Mouse (Mus musculus) cerebellum, postnatal 36 days (tissue): ENCODE data around the gene Brat1.
A peak's percentile ranks its signal among the peaks of the same experiment; 100 is the strongest.

ENCODE experiments used
- DNase-seq, 2 experiments: peaks; one replicate each; pipeline ENCODE4 v3.0.0; 2021 to 2022; ENCODE audit warnings: mixed read lengths in 2 of 2

Brat1 gene

DNA sequence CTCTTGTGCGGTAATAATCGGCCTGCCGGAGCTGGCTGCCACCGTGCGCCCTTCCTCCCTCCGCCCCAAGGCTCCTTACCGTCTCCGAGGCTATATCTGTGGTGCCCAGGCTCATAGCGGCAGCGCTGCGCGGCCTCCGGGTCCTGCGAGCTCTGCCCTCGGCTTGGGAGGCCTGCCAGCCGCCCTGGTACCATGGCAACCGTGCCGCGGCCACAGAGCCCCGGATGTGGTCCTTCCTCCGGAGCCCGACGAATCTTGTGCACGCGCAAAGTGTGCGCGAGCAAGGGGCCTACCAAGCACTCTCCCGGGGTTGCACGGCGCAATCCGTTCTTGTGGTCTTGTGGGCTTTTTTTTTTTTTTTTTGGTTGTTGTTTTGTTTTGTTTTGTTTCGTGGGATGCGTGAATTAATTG is 2.7 kb upstream of the Brat1 start, which contains the start of gene Iqce:
TSS of gene Iqce (minus strand) at position 276 of the 411 bp plus-strand sequence.
- DNase-seq: peak; percentile 98

DNA sequence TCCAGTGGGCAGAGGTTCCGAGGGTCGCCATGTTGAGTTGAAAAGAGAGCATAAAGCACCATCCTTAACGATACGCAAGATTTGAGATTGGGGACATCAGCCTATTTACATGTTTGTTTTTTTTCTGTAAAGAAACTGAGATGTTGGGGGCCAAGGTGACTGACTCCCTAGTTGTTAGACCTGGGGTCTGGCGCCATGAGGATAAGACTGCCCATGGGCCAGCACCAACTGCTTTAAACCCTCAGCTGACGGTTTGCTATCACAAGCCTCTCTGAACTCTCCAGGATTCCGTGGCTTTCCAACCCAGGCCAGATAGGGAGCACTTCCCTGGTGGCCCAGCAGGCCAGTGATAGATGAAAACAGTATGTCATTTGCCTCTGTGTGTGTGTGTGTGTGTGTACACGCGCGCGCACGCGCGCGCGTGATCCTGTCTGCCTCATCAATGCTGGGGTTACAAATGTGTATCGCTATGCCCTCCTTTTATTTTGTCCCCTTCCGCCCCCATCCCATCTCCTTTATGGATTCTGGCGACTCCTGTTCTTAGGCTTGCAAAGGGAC is 2.1 kb upstream of the Brat1 start:
- no peak for DNase-seq

DNA sequence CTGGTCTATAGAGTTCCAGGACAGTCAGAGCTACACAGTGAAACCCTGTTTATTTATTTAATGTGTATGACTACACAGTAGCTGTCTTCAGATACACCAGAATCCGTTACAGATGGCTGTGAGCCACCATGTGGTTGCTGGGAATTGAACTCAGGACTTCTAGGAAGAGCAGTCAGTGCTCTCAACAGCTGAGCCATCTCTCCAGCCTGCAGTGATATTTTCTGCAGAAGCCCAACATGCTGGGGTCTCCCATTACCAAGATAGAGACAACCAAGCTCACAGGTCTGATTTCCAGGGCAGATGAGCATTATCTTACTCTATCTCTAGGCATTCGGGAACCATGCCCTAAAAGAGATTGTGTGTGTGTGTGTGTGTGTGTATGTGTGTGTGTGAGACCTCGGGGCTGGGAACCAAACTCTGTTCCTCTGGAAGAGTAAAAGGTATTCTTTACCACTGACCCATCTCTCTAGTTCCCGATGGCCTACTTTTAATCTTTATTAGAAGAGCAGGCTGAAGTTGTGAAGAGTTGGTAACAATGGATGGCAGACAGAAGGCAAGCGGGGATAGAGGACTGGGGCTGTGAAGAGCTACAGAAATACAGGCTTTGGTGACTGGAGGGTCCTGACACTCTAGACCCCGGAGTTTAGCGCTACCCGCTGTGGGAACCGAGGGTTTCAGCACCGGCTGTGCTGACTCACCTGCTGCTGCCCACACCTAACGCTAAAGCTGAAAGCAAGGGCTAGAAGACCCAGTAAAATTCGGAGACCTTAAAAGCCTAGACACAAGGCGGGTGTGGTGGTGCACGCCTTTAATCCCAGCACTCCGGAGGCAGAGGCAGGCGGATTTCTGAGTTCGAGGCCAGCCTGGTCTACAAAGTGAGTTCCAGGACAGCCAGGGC is 1.1 kb upstream of the Brat1 start:
- DNase-seq: no peak

DNA sequence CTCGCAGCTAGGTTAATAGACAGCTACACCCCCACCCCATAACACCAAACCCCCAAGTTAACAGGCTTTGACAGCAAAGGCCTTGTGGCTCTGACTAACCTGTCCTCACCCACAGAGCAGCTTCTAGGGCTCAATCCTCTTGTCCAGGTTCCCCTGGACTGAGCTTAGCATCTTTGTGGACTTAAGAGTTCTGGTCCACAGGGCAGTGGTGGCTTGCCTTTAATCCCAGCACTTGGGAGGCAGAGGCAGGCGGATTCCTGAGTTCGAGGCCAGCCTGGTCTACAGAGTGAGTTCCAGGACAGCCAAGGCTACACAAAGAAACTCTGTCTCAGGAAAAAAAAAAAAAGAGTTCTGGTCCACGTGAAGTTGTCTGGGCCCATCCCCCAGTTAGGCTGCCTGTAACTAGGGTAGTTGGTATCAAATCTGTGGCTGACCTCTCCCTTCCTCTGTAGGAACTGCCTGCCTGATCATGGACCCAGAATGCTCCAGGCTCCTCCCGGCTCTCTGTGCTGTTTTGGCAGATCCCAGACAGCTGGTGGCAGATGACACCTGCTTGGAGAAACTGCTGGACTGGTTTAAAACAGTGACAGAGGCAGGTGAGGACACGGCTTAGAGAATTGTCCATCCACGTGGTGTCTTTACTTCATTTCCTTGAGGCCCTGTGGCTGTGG is 825 bp downstream of the Brat1 start:
- DNase-seq: no peak

DNA sequence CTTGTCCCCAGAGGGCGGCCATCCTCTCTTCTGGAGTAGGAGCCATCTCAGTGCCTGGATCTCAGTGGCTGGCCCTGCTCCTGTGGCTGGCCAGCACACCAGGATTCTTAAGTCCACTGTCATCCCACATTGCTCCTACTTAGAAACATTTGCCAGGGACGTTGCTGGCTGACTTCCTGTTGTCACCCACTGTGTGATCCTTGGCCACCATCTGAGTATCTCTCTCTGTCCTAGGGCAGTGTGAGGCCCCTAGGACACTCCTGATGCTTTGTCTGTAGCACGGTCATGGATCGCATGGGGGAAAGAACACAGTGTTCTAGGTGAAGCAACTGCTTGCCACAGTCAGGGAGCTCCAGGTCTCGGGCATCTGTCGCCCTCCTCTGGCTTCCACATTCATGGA is 5.5 kb downstream of the Brat1 start:
- no peak for DNase-seq

DNA sequence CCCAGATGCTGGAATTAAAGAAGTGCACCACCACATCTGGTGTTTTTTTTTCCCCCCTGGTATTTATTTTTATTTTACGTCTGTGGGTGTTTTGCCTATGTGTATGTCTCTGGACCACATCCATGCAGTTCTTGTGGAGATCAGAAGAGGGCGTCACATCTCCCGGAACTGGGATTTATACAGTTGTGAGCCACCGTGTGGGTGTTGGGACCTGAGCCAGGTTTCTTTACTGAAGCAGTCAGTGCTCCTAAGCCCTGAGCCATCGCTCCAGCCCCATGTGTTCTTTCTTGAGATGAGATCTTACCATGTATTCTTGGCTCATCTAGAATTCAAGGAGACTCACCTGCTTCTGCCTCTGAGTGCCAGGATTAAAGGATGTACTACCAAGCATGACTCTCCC is 6.2 kb downstream of the Brat1 start:
- no peak for DNase-seq

DNA sequence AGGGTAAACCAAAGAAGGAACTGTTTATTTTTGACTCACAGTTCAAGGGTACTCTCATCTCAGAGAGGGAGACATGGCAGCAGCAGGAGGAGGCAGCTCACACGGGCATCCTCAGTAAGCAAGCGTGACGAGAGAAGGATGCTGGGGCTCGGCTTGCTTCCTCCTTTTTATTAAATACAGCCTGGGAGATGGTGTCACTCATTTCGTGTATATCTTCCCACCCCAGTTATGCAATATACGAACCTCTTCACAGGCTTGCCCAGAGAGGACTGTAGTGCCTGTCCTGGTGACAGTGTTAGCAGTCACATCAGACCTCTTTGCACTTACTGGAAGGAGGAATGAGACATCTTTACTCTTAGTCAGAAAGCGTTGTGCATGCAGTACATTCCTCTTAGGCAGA is 16.0 kb downstream of the Brat1 start:
- DNase-seq: no peak

DNA sequence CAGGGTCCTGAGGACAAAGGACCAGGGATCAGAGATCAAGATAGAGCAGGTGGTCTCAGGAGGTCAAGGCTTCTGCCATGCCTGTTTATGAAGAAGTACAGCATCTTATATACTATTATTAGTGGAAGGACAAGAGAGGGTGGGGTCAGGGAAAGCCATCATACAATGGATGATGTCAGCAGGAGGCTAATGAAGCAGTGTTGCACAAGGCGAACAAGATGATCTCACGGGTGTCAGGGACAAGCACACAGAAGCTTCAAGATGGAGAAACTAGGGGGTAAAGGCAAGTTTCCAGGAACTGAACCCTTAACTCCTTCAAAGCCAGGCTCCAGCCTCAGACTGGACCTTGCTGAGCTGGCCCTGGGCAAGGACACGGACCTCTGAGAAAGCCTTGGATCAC is 17.3 kb downstream of the Brat1 start:
- no peak for DNase-seq

DNA sequence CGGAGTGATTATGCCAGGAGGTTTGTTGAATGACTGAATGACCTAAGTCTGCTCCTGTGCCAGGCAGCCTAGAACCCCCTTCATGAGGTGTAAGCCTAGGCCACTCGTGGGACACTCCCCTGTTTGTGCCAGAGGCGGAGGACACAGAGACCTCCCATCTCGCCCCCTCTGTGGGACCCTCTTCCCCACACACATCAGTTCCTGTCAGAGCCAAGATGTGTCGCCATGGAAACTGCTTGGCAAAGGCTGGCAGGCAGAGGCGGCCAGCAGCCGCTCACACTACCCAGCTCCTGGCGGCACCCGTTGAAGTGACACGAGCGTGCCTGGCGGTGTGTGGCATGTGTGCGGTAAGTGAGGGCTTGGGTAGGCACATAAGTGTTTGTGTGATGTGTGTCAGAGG is 19.0 kb downstream of the Brat1 start, which contains the start of gene Amz1:
TSS of gene Amz1 (plus strand) at position 306 of the 400 bp plus-strand sequence.
- DNase-seq: no peak

DNA sequence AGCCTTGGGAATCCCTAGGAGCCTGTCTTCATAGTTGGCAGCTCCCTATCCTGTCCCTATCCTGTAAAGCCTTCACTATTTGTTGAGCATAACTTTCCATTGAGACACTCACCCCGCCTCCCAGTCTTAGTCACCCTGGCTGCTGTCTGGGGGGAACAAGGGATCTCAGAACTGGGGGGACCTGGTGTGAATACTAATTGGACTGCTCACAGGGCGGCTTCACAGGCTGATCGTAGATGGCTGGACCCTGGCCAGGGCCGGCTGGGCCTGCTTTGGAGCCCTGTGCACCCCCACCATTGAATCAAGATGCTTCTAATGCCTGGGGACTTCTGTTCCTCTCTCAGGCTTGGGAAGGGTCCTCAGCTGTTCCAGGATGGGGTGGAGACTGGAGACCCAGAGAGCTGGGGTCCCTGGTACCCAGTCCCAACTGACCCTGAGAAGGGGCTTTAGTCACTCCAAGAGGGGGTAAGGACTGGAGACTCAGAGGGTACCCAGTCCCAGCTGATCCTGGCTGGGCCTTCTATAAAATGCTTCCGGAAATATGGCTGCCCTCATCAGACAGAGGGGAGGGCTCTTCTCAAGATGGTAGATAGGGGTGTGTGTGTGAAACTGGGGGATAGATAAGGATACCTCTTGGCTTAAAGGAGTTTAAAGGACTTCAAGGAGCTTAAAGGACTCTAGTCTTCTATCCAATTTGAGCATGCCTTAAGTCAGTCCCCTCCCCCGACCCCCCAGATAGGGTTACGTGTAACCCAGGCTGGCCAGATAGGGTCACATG is 21.4 kb downstream of the Brat1 start:
- no peak for DNase-seq

DNA sequence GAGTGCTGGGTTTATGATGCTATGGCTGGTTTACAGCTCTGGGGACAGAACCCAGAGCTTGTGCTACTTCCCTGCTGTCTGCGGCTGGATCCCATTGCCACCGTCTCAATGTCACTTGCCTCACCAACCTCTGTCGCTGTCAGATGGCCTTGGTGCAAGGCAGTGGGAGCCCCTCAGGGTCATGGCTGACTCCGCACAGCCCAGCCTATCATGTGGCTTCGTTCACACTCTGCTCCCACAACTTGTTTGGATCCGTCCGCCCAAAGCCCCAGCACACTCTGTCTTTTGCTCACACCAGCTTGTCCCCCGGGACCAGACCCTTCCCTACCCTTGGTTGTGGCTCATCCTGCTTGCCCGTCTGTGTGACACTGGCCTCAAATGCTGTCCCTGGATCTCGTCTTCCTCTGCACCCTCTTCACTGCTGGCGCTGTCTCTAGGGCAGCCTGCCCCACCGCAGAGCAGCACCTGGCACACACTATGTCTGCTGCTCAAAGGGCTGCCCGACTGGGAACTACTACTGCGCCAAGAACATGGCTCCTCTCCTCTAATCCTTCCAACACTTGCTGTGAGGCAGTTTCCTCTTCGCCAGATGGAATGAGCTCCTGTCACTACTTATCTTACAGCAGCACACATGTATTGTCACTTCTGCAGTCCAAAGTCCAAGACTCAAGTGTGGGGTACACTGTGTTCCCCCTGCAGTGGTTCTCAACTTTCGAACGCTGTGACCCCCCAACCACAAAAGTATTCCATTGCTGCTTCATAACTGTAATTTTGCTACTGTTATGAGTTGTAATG is 22.3 kb downstream of the Brat1 start:
- no peak for DNase-seq

DNA sequence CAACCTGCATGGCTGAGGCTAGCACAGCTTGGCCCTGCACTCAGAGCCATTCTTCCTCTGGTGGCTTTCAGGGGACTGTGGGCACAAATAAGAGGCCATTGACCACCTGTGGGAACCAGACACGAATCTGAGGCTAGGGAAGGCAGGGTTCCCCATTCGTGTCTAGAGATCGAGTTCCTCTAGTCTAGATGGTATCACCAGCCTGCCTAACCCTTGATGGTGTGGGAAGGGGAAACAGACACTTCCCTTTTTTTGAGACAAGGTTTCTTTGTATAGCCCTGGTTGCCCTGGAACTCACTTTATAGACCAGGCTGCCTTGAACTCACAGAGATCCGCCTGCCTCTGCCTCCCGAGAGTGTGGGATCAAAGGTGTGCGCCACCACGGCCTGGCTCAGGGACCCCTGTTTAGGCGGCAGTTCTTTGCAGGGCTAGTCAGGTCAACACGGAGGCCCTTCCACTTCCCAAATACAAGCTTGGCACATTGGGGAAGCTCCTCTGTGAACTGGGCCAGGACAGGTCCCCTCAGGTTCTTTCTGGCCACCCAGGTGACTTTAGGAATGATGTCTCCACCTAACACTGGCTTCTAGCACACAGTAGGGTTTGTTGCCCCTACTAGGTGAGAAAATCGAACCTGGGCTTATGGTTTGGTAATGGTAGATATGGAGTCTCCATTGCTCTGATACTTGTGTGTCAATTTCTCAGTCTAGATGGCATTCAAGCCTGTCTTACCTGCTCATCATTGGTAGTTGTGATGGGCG is 26.4 kb downstream of the Brat1 start:
- no peak for DNase-seq

DNA sequence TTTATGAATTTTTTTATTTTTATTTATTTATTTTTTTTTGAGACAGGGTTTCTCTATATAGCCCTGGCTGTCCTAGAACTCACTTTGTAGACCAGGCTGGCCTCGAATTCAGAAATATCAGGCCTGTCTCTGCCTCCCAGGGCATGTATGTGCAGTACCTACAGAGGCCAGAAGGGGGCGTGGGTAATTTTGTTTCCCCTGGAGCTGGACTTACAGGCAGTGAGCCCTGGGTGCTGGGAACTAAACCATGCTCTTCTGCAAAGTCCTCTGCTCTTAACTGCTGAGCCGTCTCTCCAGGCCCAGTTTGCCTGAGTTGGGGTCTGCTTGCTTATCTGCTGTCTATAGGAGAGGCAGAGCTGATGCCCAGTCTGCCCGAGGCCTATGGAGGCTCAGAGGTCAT is 27.4 kb downstream of the Brat1 start:
- no peak for DNase-seq

DNA sequence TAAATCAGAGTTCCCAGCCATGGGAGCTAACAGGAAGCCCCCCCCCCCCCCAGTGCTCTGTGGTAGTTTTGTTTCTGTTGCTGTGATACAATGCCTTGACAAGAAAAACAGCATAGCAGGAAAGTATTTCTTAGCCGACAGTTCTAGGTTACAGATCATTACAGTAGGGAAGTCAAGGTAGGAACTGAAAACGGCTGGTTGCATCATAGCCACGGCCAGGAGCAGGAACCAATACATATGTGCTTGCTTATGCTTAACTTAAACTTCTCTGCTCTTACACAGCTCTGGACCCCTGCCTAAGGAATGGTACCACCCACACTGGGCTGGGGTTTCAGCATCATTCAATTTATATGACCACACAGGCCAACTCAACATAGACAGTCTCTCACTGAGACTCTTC is 28.5 kb downstream of the Brat1 start:
- no peak for DNase-seq

DNA sequence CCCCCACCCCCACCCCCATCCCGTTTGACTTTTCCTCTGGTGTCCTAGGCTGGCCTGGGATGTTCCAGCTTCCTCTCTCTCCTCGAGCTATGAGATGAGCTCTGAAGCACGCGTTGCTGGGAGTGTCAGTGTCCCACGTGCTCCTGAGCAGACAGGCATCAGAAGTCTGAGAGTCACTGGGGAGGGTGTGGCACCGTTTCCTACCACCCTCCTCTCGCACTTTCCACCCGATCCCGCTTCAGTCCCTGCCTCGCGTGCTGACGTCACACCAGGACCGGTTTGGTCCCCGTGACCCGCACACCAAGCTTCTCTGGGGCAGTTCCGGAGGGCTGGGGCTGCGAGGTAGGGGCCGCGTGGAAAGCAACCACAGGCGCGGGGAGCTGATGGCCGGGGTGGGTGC is 30.5 kb downstream of the Brat1 start:
- DNase-seq: no peak

DNA sequence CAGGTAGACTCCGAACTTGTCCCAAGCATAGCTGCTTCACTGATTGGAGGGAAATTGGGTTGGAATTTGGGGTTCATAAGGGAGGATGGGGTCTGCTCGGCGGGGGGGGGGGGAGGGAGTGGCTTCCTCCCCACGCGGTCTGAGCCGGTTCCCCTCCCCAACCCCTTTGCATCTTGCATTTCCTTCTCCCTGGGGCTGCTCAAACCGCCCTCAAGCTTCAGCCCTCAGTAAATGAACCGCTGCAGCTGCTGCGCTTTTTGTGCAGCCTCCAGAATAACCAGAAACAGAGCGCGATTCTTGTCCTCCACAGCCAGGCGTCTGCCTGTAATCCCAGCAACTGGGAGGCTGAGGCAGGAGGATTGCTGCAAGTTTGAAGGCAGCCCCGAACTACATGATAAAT is 31.4 kb downstream of the Brat1 start:
- DNase-seq: no peak

DNA sequence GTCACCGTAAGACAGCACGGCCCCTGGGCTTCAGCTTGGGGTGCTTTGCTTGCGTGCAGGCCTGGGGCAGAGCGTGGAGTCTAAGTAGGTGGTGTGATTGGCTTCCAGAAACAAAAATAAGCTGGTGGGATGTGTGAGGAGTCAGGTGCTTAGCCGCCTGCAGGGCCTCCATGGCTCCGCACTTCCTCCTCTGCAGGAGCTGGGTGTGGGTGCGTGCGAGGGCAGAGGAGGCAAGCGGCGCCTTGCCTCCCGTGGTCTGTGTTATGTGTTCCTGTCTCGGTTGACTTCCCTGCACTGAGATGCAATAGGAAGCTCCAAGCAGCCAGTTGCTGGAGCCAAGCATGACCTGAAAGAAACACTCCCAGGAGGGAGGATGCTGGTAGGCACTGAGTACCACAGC is 35.0 kb downstream of the Brat1 start:
- DNase-seq: no peak

DNA sequence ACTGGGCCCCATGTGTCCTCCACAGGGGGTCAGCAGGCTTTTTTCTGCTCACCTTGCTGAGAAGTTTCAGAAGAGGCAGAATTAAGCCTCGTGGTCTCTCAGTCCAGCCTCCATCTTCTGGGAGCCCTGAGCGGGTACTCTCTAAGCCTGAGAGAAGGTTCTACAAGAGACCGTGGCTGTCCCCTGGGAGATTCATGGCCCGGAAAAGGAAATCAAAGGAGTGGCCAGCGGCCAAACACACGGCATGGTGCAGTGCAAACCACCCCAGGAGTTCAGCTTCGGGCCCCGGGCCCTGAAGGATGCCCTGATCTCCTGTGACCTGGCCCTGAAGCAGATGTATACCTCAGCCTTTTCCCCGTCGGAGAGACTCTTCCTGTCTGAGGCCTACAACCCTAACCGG is 36.2 kb downstream of the Brat1 start:
- no peak for DNase-seq

DNA sequence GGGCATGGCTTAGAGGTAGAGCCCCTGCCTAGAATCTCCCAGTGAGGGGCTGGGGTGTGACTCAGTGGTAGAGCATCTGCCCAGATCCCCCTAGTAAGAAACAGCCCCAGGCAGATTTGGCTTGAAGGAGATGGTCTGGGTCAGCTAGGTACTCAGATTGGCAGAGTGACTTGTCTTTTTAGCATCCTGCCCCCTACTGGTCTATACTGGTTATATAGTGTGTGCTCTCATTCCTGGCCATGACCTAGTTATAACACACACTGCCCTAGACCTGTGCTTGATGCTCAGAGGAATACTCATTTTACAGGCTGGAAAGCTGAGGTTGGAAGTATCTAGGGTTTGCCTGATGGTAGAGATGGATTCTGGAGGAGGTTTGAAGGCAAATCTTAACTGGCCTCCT is 37.1 kb downstream of the Brat1 start:
- no peak for DNase-seq

DNA sequence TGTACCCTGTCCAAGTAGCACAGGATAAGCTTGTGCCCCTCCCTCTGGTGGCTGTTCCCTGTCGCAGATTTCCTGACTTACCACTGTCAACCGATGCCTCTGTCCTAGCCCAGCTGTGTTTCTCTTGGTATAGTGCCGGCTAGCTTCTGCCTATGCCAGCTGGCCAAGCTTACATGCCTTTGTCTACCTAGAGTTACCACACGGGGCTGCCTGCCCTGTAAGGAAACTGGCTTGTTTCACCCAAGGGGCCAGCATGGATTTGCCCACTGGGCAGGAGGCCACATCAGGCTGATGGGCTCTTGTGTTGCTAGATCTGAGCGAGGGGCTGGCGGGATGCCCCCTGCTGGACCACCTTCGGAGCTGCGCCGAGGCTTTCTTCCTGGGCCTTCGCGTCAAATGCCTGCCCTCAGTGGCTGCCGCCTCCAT is 38.9 kb downstream of the Brat1 start:
- DNase-seq: no peak

DNA sequence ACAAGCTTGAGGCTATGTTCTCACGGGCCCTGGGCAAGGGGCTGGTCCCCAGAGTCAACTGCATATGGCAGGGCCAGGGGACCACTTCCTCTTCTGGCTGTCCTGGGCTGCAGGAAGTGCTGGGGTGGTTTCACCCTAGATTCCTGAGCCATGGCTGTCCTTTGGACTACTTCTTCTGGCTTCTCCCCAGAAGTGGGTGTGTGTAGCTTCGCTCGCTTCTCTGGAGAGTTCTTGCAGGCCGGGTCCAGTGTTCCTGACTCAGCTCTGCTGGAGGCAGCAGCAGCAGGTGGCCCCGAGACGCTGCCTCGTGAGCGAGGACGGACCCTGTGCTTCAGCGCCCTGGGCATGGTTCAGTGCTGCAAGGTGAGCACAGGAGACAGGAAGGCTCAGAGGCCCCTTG is 43.6 kb downstream of the Brat1 start:
- no peak for DNase-seq
